Mouse (Mus musculus) bone marrow macrophage, adult 2 months (primary cell): Measurements from ENCODE around the gene Zmym5. TPM values are rescaled to one million over a fixed set of nuclear protein-coding genes. Genes with fewer than 3 reads are reported as not detected.
A peak's percentile ranks its signal among the peaks of the same experiment; 100 is the strongest.
"Not testable (repeated sequence)": the region's sequence is repeated elsewhere in the genome, so short reads cannot be mapped to it uniquely, and the experiment has no call there.

Source experiments
- H3K27ac ChIP-seq: 2 replicates; pipeline ENCODE4 v1.5.1; 2012; ENCODE audit warnings: low read depth, low read length; ENCODE audit not compliant: insufficient read depth
- H3K4me1 ChIP-seq: 2 replicates; pipeline ENCODE4 v1.6.1; 2012; ENCODE audit warnings: low read length; ENCODE audit not compliant: control insufficient read depth, insufficient read depth
- H3K4me3 ChIP-seq: 2 replicates; pipeline ENCODE4 v1.5.1; 2012; ENCODE audit warnings: mild to moderate bottlenecking, low read length, moderate library complexity; ENCODE audit not compliant: insufficient read depth
- CTCF ChIP-seq: IDR thresholded peaks from 2 replicates; pipeline ENCODE4 v1.5.1; 2012; ENCODE audit warnings: low read depth, mild to moderate bottlenecking, low read length, moderate library complexity
- POLR2A ChIP-seq: IDR thresholded peaks from 2 replicates; pipeline ENCODE4 v1.6.1; 2012; ENCODE audit warnings: mild to moderate bottlenecking, low read depth, low read length, borderline replicate concordance
- polyA plus RNA-seq: library from polyadenylated mRNA; stranded (reverse); fragments of >200 nt; gene quantifications from 2 replicates; pipeline ENCODE4 v1.2.4, GENCODE M21; 2012; ENCODE audit not compliant: missing spikeins, insufficient read depth, insufficient read length

Gene Zmym5
- polyA plus RNA-seq, 1 experiment: 38.7 TPM

DNA sequence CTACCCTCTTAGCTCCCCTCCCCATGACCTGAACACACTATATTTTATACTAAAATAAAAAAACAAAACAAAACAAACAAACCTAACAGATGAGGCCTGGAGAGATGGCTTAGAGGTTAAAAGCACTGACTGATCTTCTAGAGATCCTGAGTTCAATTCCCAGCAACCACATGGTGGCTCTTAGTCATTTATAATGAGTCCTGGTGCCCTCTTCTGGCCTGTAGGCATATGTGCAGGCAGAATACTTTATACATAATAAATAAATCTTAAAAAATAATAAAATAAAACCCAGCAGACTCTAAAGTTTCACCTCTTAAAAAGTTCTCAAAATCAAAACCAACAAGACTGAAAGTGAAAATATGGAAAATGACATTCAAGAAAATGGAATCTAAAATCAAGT is 13.0 kb upstream of the Zmym5 start:
- Histone ChIP-seq H3K4me1 (no peaks in the 10 kb centered on the region; the same call in 1 of the 2 replicates), H3K4me3 (no peak overlapping the region), H3K27ac (no peak overlapping the region)
- no peak for TF ChIP-seq POLR2A
- TF ChIP-seq CTCF: no peak

DNA sequence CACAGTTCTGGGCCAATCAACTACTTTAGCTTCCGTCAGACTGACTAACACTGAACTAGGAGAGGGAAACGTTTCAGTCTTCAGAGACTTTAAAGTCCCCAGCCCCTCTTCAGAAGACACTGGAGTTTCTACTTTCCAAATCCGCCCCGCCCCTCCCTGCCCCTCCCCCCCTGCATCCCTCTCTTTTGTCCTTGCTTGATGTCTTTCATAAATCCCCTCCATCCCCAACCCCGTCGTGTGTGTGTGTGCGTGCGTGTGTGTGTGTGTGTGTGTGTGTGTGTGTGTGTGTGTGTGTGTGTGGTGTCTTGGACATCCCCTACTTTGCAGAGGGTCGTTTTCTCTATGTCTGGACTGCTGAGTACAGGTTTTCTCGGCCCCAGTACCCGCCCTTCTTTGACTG is 6.1 kb upstream of the Zmym5 start:
- TF ChIP-seq CTCF (no peak), POLR2A (no peak)
- H3K4me3 ChIP-seq: no peak overlapping the region

DNA sequence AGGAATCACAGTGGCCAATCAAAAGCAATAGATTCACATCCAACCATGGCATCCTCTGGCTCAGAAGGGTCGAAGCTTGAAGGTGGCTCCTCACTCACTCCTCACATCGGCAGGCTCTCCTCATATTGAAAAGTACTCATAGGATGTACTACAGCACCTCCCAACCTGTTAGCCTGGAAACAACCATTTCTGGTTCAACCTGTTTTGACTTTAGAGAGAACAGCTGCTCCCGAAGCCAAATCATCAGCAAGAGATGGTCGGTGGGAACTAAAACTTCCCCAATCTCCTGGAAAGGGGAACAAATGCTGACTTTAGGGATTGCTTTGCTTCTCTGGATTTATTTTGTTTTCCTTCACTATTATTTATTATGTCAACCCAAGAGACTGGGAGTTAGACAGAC is 5.6 kb upstream of the Zmym5 start:
- TF ChIP-seq CTCF: no peak
- no peak for TF ChIP-seq POLR2A
- Histone ChIP-seq H3K4me1 (peaks cover 13% of the 10 kb centered on the region), H3K27ac (no peak overlapping the region), H3K4me3 (no peak overlapping the region)

More for the DNA sequence above, 6.1 kb upstream of the Zmym5 start:
- H3K4me1 ChIP-seq: peaks cover 13% of the 10 kb centered on the region
- no peak overlapping the region for H3K27ac ChIP-seq

DNA sequence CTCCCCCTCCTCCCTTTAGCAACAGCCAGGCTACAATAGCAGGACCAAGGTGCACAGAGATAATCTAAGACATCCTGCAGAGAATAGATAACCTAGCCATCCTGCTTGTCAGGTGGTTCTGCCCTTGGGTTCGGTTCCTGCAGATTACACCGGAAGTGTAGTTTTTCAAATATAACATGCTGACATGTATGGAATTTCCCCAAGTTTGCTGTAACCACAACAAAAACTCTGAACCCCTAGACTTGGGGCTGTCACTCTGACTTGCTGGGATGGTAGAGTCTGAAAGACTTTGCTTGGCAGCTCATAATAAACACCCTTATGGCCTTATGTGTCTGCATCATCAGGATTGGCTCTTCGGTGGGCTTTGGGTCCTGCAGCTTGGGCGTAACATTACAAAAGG is 5.0 kb upstream of the Zmym5 start:
- no peak overlapping the region for H3K4me3 ChIP-seq
- no peak for TF ChIP-seq CTCF
- no peak for TF ChIP-seq POLR2A

DNA sequence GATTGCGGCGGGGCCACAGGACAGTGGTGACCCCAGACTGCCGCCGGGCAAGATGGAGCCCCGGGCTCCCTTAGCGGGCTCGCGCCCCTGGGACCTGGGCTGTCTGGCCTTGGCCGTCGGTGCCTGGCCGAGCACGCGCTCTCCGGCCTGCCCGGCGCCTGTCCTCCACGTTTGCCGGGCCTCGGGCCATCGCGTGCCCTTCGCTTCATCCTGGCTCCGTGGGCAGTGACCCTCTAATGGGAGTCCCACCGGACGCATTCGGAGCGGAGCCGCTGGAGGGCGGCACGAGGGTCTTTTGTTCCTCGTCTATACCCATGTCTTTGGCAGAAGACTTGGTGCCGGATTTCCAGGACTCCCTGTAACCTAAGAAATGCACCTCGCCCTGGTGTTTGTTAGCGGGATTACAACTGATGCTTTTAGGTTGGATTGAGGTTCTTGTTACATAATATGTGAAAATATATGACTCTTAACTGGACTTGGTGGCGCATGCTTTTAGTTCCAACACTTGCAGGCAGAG is 1.1 kb upstream of the Zmym5 start:
- TF ChIP-seq CTCF (no peak), POLR2A (no peak)

More for the DNA sequence above, 5.0 kb upstream of the Zmym5 start:
- Histone ChIP-seq H3K27ac (no peak overlapping the region), H3K4me1 (peaks cover 13% of the 10 kb centered on the region)

GRCm38 (mm10) chr14:56810781-56811690 is 480 bp downstream of the Zmym5 start:
- peak overlapping the region; percentile 62 for H3K27ac ChIP-seq
- H3K4me3 ChIP-seq: peak overlapping the region; percentile 76
- not testable (repeated sequence) for H3K4me1 ChIP-seq

More for the DNA sequence above, 1.1 kb upstream of the Zmym5 start:
- Histone ChIP-seq H3K4me1 (peaks cover 13% of the 10 kb centered on the region), H3K27ac (peak overlapping the region; percentile 96), H3K4me3 (peak overlapping the region; percentile 93)

- Histone ChIP-seq H3K4me1 (no peaks in the 10 kb centered on the region), H3K27ac (no peak overlapping the region), H3K4me3 (no peak overlapping the region)
- TF ChIP-seq CTCF: no peak
- no peak for TF ChIP-seq POLR2A
Observed at GRCm38 (mm10) chr14:56793243-56793642, 18.3 kb downstream of the Zmym5 start.

DNA sequence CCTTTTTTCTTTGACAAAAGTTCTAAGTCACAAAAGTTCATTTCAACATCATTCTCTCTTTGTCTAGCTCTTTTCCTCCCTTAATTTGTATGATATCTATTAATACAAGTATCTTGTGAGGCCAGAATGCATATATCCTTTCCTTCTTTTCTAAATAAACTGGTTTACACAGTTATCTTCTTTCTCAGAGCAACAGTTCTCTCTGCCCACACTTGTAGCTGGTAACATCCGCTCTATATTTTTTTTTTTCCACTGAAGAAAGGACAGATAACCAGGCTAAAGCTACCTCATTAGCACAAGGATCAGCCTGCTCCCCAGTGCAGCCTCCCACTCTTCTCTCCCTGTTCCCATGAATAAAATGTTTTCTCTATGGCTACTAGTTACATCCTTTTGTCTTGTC is 26.9 kb downstream of the Zmym5 start:
- TF ChIP-seq POLR2A (no peak), CTCF (no peak)
- Histone ChIP-seq H3K4me3 (no peak overlapping the region), H3K4me1 (no peaks in the 10 kb centered on the region), H3K27ac (no peak overlapping the region)

- peak overlapping the region; percentile 97; the same call in 1 of the 2 replicates for H3K4me3 ChIP-seq
- TF ChIP-seq POLR2A (no peak), CTCF (no peak)
- H3K27ac ChIP-seq: peak overlapping the region; percentile 82
- H3K4me1 ChIP-seq: peaks cover 11% of the 10 kb centered on the region
Observed at GRCm38 (mm10) chr14:56778933-56779300, 32.6 kb downstream of the Zmym5 start.

DNA sequence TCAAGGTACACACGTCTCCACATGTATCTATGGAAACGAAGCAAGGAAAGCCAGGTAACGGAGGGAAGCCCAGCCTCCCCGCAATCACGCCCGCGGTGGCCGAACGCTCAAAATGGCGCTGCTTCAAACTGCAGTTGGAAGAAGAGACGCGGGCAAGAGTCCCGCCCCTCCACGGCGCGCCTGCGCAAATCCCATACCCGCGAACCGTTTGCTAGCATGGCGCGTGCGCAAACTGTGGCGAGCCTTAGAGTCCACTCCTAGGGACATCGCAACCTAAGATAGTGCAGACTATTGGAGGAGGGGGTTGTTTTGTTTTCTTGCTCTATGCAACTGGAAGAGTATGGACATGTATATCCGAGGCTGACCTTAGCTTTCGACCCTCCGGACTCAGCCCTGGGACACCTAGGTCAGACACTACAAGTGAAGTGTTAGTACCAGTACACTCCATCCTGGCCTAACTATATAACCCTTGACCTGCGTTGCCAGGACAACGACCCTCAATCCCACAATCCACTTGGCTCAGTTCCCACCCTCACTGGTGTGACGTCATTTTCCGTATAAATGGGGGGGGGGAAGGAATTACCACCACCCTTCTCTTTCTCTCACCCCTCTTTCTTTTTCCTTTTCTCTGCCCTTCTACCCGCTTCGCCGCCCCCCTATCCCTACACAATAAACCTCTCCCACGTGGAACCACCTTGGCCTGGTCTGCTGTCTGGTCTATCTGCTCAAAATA is 33.1 kb downstream of the Zmym5 start, which contains the start of gene Pspc1:
Gene Pspc1, minus strand, starts transcription at position 117 of the 733 bp plus-strand sequence.
- H3K4me3 ChIP-seq: peak within 1 kb of the TSS; percentile 97
- TF ChIP-seq CTCF (no peak), POLR2A (no peak)
- H3K4me1 ChIP-seq: peaks cover 13% of the 10 kb centered on the region
- peak within 1 kb of the TSS; percentile 89 for H3K27ac ChIP-seq
